Mouse (Mus musculus): Measurements from ENCODE around the gene Tmem125.

- TF ChIP-seq POLR2A (IDR thresholded peaks at IDR 0.05; ENCODE audit: insufficient read depth, low read depth, low read length) (no peak), CTCF (IDR thresholded peaks at IDR 0.05; ENCODE audit: insufficient read depth, low read depth, low read length) (no peak)
Observed at GRCm38 (mm10) chr4:118518208-118518607, 25.6 kb downstream of the Tmem125 start.
